Mouse (Mus musculus) brain, embryonic 14.5 days (tissue): ENCODE measurements around the gene 9630041A04Rik.

Experiments
- CTCF ChIP-seq: fragments of 200-500 bp; IDR thresholded peaks from 2 replicates; pipeline ENCODE4 v1.5.1; 2012; ENCODE audit warnings: inconsistent platforms, mild to moderate bottlenecking, moderate library complexity, borderline replicate concordance; ENCODE audit not compliant: insufficient read depth, insufficient read length; ENCODE audit errors: extremely low read depth
- POLR2A ChIP-seq: fragments of 200-500 bp; IDR thresholded peaks from 2 replicates; pipeline ENCODE4 v1.6.1; 2012; ENCODE audit warnings: mild to moderate bottlenecking, inconsistent platforms, borderline replicate concordance; ENCODE audit not compliant: poor library complexity, insufficient read depth, insufficient read length, severe bottlenecking; ENCODE audit errors: extremely low read depth

- TF ChIP-seq POLR2A (no peak), CTCF (no peak)
These were observed 37.7 kb upstream of the 9630041A04Rik start for GRCm38 (mm10) chr9:101823896-101824295.
